Mouse (Mus musculus) layer of hippocampus, postnatal 25 days (tissue): ENCODE results near the gene Ccdc189. TPM values are rescaled to one million over a fixed set of nuclear protein-coding genes. Genes with fewer than 3 reads are reported as not detected.

Source experiments
- DNase-seq, 2 experiments: peaks; one replicate each; pipeline ENCODE4 v3.0.0; 2022; ENCODE audit warnings: mixed read lengths in 2 of 2, low spot score in 1 of 2; ENCODE audit errors: extremely low spot score in 1 of 2
- total RNA-seq, 2 experiments: library from RNA; stranded (reverse); gene quantifications; 2 replicates each; pipeline ENCODE4 v1.2.3; 2021

Ccdc189 gene
- total RNA-seq, 2 experiments from 2014 or later: 10.0 to 11.1 TPM

DNA sequence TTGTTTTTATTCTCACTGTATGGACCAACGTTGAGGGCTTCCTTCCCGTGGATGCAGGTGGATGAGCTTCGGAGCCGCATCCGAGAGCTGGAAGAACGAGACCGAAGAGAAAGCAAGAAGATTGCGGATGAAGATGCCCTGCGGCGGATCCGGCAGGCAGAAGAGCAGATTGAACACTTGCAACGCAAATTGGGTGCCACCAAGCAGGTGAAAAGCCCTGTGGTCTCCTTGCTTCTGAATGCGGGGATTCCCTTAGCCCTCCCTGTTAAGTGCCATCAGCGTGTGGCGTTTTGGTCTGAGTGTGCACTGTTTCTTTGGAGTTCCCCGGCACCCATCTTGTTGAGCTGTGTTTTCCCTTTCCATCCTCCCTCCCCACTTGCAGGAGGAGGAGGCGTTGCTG is 8.4 kb upstream of the Ccdc189 start:
- DNase-seq: no peak

- no peak for DNase-seq
Measured at GRCm38 (mm10) chr7:127592575-127592974, 4.2 kb upstream of the Ccdc189 start.

DNA sequence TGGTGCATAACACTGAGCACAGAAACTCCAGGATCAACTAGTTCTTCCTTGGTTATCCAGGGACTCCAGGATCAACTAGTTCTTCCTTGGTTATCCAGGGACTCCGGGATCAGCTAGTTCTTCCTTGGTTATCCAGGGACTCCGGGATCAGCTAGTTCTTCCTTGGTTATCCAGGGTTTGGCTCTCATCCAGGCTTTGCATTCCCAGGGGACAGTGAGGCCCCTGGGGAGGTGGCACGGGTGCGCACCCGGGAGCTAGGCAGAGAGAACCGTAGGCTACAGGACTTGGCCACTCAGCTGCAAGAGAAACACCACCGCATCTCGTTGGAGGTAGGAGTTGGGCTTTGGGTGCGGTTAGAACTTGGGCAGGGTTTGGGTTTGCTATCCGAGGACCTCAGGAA is 2.7 kb upstream of the Ccdc189 start:
- no peak for DNase-seq

GRCm38 (mm10) chr7:127589637-127590036 is 1.2 kb upstream of the Ccdc189 start:
- DNase-seq: no peak

DNA sequence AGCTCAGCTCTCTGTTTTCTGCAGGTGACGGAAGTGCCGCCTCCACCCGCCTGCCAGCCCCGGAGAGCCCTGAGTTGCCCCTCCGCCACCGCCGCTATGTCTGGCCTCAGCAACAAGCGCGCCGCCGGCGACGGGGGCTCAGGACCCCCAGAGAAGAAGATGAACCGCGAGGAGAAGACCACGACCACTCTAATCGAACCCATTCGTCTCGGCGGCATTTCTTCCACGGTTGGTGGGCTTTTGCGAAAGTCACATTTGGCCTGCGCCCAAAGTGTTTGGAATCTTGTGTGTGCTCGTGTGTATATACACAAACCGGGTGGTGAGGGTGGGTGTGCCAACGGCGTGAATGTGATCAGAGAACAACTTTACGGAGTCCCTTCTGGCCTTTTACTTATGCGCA is 506 bp upstream of the Ccdc189 start:
- DNase-seq: no peak

GRCm38 (mm10) chr7:127587196-127587595 is 1.2 kb downstream of the Ccdc189 start:
- no peak for DNase-seq

GRCm38 (mm10) chr7:127586149-127586548 is 2.2 kb downstream of the Ccdc189 start:
- no peak for DNase-seq

- no peak for DNase-seq
Measured at GRCm38 (mm10) chr7:127585031-127585430, 3.4 kb downstream of the Ccdc189 start.

DNA sequence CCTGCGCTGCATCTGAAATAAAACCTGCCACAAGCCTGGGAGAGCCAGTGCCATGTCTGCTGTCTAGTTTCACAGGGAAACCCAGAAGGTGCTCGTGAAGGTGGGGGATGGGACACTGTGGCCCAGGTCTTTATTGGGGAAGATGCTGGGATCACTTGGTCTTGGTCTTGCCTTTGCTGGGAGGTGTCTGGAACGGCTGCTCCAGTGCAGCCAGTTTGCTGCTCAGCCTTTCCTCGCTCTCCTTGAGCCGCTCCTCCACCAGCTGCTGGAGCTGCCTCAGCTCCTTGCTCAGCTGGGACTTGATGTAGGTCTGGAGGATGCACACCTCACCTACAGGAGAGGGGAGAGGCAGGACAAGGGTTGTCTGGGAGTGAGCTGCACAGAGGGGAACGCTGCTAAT is 5.1 kb downstream of the Ccdc189 start:
- DNase-seq: no peak

GRCm38 (mm10) chr7:127574115-127574514 is 14.3 kb downstream of the Ccdc189 start:
- no peak for DNase-seq

GRCm38 (mm10) chr7:127573503-127574008 is 14.8 kb downstream of the Ccdc189 start:
- DNase-seq: peak in 1 of 2 experiments; percentile 20

DNA sequence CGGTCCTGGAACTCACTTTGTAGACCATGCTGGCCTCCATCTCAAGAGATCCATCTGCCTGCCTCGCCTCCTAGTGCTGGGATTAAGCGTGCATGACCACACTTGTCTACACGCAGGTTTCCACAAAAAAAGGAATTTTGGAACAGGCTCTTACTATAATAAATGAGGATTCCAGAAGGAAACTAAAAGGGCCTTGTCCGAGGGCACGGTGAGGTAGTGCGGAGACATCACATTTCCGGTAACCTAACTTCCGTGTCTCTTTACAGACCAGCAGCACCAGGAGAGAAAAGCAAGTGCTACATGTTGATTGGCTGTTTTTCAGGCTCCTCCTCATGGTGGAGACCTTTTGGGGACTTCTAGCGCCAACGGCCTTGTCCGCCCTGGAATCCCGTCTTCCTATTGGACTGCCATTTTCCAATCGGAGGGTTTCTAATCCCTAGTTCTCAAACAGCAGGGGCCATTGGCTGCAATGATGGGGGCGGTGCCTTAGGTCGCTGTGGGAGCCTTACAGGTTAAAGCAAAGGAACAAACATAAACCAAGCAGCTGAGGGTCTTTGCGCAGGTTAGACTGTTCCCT is 15.4 kb downstream of the Ccdc189 start, which contains the start of gene Phkg2:
TSS of gene Phkg2 (plus strand) at position 446 of the 577 bp plus-strand sequence.
- peak; percentile 57 to 67 for DNase-seq

- no peak for DNase-seq
Measured at GRCm38 (mm10) chr7:127564381-127565150, 23.8 kb downstream of the Ccdc189 start.

- no peak for DNase-seq
Measured at GRCm38 (mm10) chr7:127561340-127561858, 27.0 kb downstream of the Ccdc189 start, which contains the start of gene Tmem265. Gene Tmem265, plus strand, starts transcription at chr7:127561390.

- DNase-seq: no peak
Measured at GRCm38 (mm10) chr7:127560580-127560979, 27.8 kb downstream of the Ccdc189 start.

DNA sequence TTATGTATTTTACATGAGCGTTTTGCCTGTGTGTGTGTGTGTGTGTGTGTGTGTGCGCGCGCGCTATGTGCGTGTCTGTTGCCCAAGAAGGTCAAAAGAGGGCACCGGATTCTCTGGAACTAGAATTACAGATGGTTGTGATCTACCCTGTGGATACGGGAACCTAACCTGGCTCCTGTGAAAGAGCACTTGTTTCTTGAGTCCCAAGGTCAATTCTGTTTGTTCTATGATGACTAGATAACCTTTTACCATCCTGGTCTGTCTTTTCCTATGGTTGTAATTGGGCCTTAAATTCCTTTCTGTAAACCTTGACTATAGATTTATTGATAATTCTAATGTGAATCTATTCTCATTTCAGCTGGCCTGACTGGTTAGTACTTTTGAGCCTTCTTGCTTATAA is 36.8 kb downstream of the Ccdc189 start:
- no peak for DNase-seq

GRCm38 (mm10) chr7:127549116-127549835 is 39.1 kb downstream of the Ccdc189 start:
- no peak for DNase-seq

DNA sequence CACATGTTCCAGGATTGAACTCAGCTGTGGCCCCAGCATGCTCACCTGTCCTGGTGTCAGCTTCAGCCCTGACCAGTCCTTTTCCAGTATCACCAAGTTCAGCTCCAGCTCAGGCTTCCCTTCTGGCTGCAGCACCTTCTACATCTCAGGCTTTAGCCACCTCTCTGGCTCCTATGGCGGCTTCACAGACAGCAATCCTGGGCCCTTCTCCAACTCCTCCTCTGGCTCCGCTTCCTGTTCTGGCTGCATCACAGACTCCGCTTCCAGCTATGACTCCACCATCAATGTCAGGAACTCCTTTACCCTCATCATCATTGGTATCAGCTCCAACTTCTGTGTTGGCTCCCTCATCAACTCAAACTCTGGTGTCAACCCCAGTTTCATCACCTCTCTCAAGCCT is 46.7 kb downstream of the Ccdc189 start:
- no peak for DNase-seq
